Mouse (Mus musculus): ENCODE measurements around the gene Ciao2b.

DNA sequence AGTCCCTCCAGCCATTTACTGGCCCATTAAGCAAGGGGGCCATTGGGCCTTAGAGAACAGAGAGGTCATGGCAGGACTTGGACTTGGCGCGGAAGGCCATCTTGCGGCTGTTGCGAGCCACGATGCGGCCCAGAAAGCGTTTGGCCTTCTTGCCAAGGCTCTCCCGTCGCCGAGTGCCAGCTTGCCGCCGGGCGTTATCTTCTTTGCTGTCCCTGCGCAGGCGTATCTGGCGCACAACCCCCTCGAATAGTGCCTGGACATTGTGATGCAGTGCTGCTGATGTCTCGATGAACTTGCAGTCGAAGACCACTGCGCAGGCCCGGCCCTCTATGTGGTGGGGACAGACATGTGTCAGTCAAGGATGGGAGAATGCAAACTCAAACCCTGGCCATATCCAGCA, 13.4 kb downstream of the Ciao2b start:
- TF ChIP-seq POLR2A (IDR thresholded peaks at IDR 0.05; ENCODE audit: insufficient read depth, low read length), result no peak
- no peak for TF ChIP-seq CTCF (IDR thresholded peaks at IDR 0.05; ENCODE audit: low read depth, low read length)

Measured in ES-Bruce4 (cell line).